Comparison of ENCODE assay signal across 17 mouse cellular contexts in the genomic region with DNA sequence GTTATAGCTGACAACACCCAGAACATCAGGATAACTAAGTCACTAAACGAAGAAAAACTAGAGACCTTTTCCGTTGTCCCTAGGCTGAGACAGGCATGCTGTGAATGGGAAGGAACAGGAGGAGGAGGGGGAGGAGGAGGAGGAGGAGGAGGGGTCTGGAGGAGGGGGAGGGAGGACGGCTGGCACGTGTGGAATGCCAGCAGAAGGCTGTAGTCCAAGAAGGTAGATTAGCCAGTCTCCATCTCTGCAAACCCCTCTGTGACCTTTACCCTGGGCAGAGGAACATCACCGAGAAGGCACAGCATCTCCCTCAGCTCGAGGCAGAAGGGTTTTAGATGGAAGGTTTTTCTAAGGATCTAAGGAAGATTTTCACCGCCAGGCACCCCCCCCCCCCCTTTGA. TPM values are rescaled to one million over a fixed set of nuclear protein-coding genes. Genes with fewer than 3 reads are reported as not detected.
DNase-seq lines count a peak whose midpoint lies in the region; ATAC-seq and TF ChIP-seq lines count a peak whose summit lies in the region.
"Had no signal": no experiment of that assay in that cellular context is flagged by ENCODE, and none has a peak within 500 bp of the region (broad histone marks: within the 10 kb centered on the region; RNA-seq: fewer than 3 reads in every experiment).

No protein-coding gene starts in this region.

- H3K36me3 ChIP-seq in heart, embryonic 12.5 days: no peaks in the 10 kb centered on the region
- H3K36me3 ChIP-seq in lung, embryonic 16.5 days (ENCODE audit: control insufficient read depth, insufficient read depth, low read length): no peaks in the 10 kb centered on the region
- H3K36me3 ChIP-seq in embryonic facial prominence, embryonic 11.5 days (replicated peaks; ENCODE audit: control insufficient read depth, insufficient read depth, low read depth, low read length): no peaks in the 10 kb centered on the region
- H3K36me3 ChIP-seq: hindbrain, embryonic 12.5 days; limb, embryonic 10.5 days had no signal

- intact Hi-C loops in heart, postnatal 14 days (cut with DNase I): no loop called here
- intact Hi-C loops in left cerebral cortex, adult 2 months (cut with DNase I): no loop called here

- no peak overlapping the region for H3K9ac ChIP-seq in heart, embryonic 12.5 days
- no peak overlapping the region for H3K9ac ChIP-seq in lung, embryonic 16.5 days (ENCODE audit: low read length)
- no peak overlapping the region for H3K9ac ChIP-seq in embryonic facial prominence, embryonic 11.5 days (replicated peaks; ENCODE audit: low read length)
- H3K9ac ChIP-seq: hindbrain, embryonic 12.5 days had no signal

- no peak for TF ChIP-seq CTCF in left cerebral cortex, adult 2 months (IDR thresholded peaks at IDR 0.05)
- TF ChIP-seq CTCF in cerebellum, adult 2 months (IDR thresholded peaks at IDR 0.05; ENCODE audit: borderline replicate concordance, insufficient read depth, low read depth, low read length): no peak

- TF ChIP-seq POLR2A in cerebellum, adult 2 months (IDR thresholded peaks at IDR 0.05; ENCODE audit: borderline replicate concordance, insufficient read depth, low read length): no peak

- no peak for ATAC-seq in heart, embryonic 12.5 days (ENCODE audit: insufficient number of reproducible peaks, low FRiP score)
- 0 out of 2 replicates have a peak, but pooled peaks have one; percentile 24 for ATAC-seq in lung, embryonic 16.5 days (ENCODE audit: low read depth)
- ATAC-seq in embryonic facial prominence, embryonic 11.5 days (replicated peaks; ENCODE audit: insufficient number of reproducible peaks, low FRiP score, low TSS enrichment, low read depth): no peak
- ATAC-seq: intestine, postnatal 0 days had no signal

- H3K4me2 ChIP-seq in heart, embryonic 12.5 days: no peak overlapping the region
- H3K4me2 ChIP-seq in lung, embryonic 16.5 days (ENCODE audit: low read depth, low read length): no peak overlapping the region
- no peak overlapping the region for H3K4me2 ChIP-seq in embryonic facial prominence, embryonic 11.5 days (ENCODE audit: low read depth, low read length)
- H3K4me2 ChIP-seq: hindbrain, embryonic 12.5 days had no signal

- WGBS in heart, embryonic 12.5 days: 8% methylated on average over 7 of the region's 7 CpGs
- WGBS in lung, embryonic 16.5 days: 7% methylated on average over 7 of the region's 7 CpGs
- 8% methylated on average over 7 of the region's 7 CpGs for WGBS in embryonic facial prominence, embryonic 11.5 days
- WGBS in cerebellum, adult 2 months: 28% methylated on average over 7 of the region's 7 CpGs

- DNase-seq in heart, postnatal 14 days: no peak
- no peak for DNase-seq in lung, postnatal 36 days
- peak; percentile 31 for DNase-seq in embryonic facial prominence, embryonic 11.5 days (ENCODE audit: low spot score)
- peak; percentile 82 for DNase-seq in yolk sac, embryonic 10.5 days (ENCODE audit: low spot score)
- DNase-seq in left cerebral cortex, adult 2 months (ENCODE audit: extremely low spot score in 1 of 2, low spot score in 2 of 2): no peak
- DNase-seq in cerebellum, adult 2 months: no peak
- DNase-seq: B cell, adult 2 months; cerebellum, postnatal 25 days; gastrocnemius, postnatal 36 days; kidney, postnatal 14 days; lung, adult 18-20 months had no signal

- H3K9me3 ChIP-seq in heart, embryonic 12.5 days (replicated peaks): no peaks in the 10 kb centered on the region
- no peaks in the 10 kb centered on the region for H3K9me3 ChIP-seq in lung, embryonic 16.5 days (ENCODE audit: control insufficient read depth, low read length)
- H3K9me3 ChIP-seq in embryonic facial prominence, embryonic 11.5 days (replicated peaks; ENCODE audit: control insufficient read depth, low read length): no peaks in the 10 kb centered on the region
- H3K9me3 ChIP-seq: hindbrain, embryonic 12.5 days; limb, embryonic 10.5 days; megakaryocyte, embryonic 14.5 days had no signal

- H3K4me3 ChIP-seq in heart, embryonic 12.5 days: no peak overlapping the region
- no peak overlapping the region for H3K4me3 ChIP-seq in lung, embryonic 16.5 days (ENCODE audit: low read length)
- H3K4me3 ChIP-seq in embryonic facial prominence, embryonic 11.5 days (ENCODE audit: low read depth, low read length): no peak overlapping the region
- no peak overlapping the region for H3K4me3 ChIP-seq in left cerebral cortex, adult 2 months
- no peak overlapping the region for H3K4me3 ChIP-seq in cerebellum, adult 2 months (replicated peaks; ENCODE audit: insufficient read depth, low read depth, low read length)
- H3K4me3 ChIP-seq: hindbrain, embryonic 12.5 days; limb, embryonic 10.5 days had no signal

- 0 out of 2 replicates have a peak overlapping the region, but pooled peaks have one; percentile 4 for H3K27ac ChIP-seq in heart, embryonic 12.5 days (ENCODE audit: poor library complexity, severe bottlenecking)
- H3K27ac ChIP-seq in lung, embryonic 16.5 days (ENCODE audit: low read length): peak overlapping the region; percentile 70
- H3K27ac ChIP-seq in embryonic facial prominence, embryonic 11.5 days (replicated peaks; ENCODE audit: low read depth, low read length): no peak overlapping the region
- H3K27ac ChIP-seq in left cerebral cortex, adult 2 months: no peak overlapping the region
- H3K27ac ChIP-seq in cerebellum, adult 2 months (ENCODE audit: insufficient read depth, low read length): no peak overlapping the region
- H3K27ac ChIP-seq: hindbrain, embryonic 12.5 days; limb, embryonic 10.5 days had no signal

- H3K4me1 ChIP-seq in heart, embryonic 12.5 days (replicated peaks): peaks cover 29% of the 10 kb centered on the region
- peaks cover 9% of the 10 kb centered on the region for H3K4me1 ChIP-seq in lung, embryonic 16.5 days (replicated peaks; ENCODE audit: control insufficient read depth, insufficient read depth, low read length)
- no peaks in the 10 kb centered on the region for H3K4me1 ChIP-seq in embryonic facial prominence, embryonic 11.5 days (ENCODE audit: control insufficient read depth, insufficient read depth, low read length)
- no peaks in the 10 kb centered on the region for H3K4me1 ChIP-seq in cerebellum, adult 2 months (ENCODE audit: control insufficient read depth, insufficient read depth, low read length)
- H3K4me1 ChIP-seq: hindbrain, embryonic 12.5 days; megakaryocyte, embryonic 14.5 days had no signal

- H3K27me3 ChIP-seq in heart, embryonic 12.5 days (replicated peaks): no peaks in the 10 kb centered on the region
- no peaks in the 10 kb centered on the region for H3K27me3 ChIP-seq in lung, embryonic 16.5 days (ENCODE audit: control insufficient read depth, insufficient read depth, low read depth, low read length)
- no peaks in the 10 kb centered on the region for H3K27me3 ChIP-seq in embryonic facial prominence, embryonic 11.5 days (ENCODE audit: control insufficient read depth, insufficient read depth, low read length)
- no peaks in the 10 kb centered on the region for H3K27me3 ChIP-seq in cerebellum, adult 2 months (ENCODE audit: control insufficient read depth, insufficient read depth, low read length)
- H3K27me3 ChIP-seq: hindbrain, embryonic 12.5 days; megakaryocyte, embryonic 14.5 days had no signal

RNA-seq across cellular contexts. Expression of a gene that starts 17.1 kb away (rescaled TPM):
- 36.8 and 43.6 TPM in 2 replicates for polyA plus RNA-seq in heart, embryonic 12.5 days (2016; fragmentation: Nextera tagmentation; extraction: Ambion mirVana)
- 10 to 100 TPM; 73.2 to 79.0 TPM for total RNA-seq in heart, postnatal 14 days (2021)
- 36.3 and 36.9 TPM in 2 replicates for polyA plus RNA-seq in lung, embryonic 16.5 days (2015; fragmentation: Nextera tagmentation; extraction: Ambion mirVana)
- 10.5 and 12.7 TPM in 2 replicates for polyA plus RNA-seq in embryonic facial prominence, embryonic 11.5 days (2014; fragmentation: Nextera tagmentation; extraction: Ambion mirVana)
- 10 to 100 TPM; 25.1 to 27.7 TPM for total RNA-seq in left cerebral cortex, adult 2 months (2021)
- polyA plus RNA-seq in cerebellum, adult 2 months (2012; rRNA removed): 4.1 and 5.3 TPM in 2 replicates

Comparison
In these comparisons a context has a peak if more than half of its experiments do, and no peak if none do; other contexts are left out.
1. H3K27ac ChIP-seq: peak in heart, embryonic 12.5 days (single experiment) and lung, embryonic 16.5 days (single experiment); none in embryonic facial prominence, embryonic 11.5 days (single experiment), left cerebral cortex, adult 2 months (single experiment) and cerebellum, adult 2 months (single experiment).
2. DNase-seq: peak in embryonic facial prominence, embryonic 11.5 days (single experiment) and yolk sac, embryonic 10.5 days (single experiment); none in heart, postnatal 14 days (0 of 2), lung, postnatal 36 days (single experiment), left cerebral cortex, adult 2 months (0 of 2) and cerebellum, adult 2 months (0 of 2).